Mouse (Mus musculus): ENCODE data around the gene Med19. TPM values are rescaled to one million over a fixed set of nuclear protein-coding genes. Genes with fewer than 3 reads are reported as not detected.
"Not testable (repeated sequence)": the region's sequence is repeated elsewhere in the genome, so short reads cannot be mapped to it uniquely, and the experiment has no call there.

Med19 gene
- polyA plus RNA-seq, 1 experiment from 2014 or later = 31.6 TPM

- Histone ChIP-seq H3K9me3 (ENCODE audit: control insufficient read depth, low read length) (no peaks in the 10 kb centered on the region), H3K9ac (ENCODE audit: low read depth, low read length) (no peak overlapping the region), H3K27me3 (replicated peaks; ENCODE audit: control insufficient read depth, insufficient read depth, low read length) (no peaks in the 10 kb centered on the region), H3K4me1 (ENCODE audit: control insufficient read depth, insufficient read depth, low read length) (peaks cover 12% of the 10 kb centered on the region), H3K36me3 (ENCODE audit: control insufficient read depth, insufficient read depth, low read length) (peaks cover 3% of the 10 kb centered on the region; the same call in 1 of the 2 replicates), H3K4me3 (ENCODE audit: low read length) (no peak overlapping the region), H3K4me2 (ENCODE audit: low read depth, low read length) (no peak overlapping the region), H3K27ac (ENCODE audit: low read length) (no peak overlapping the region)
- 91% methylated on average over 10 of the region's 10 CpGs for WGBS
- no peak for ATAC-seq
Measured at GRCm38 (mm10) chr2:84725770-84726169, 47.6 kb downstream of the Med19 start.

- H3K36me3 ChIP-seq (ENCODE audit: control insufficient read depth, insufficient read depth, low read length) = peaks cover 3% of the 10 kb centered on the region; the same call in 1 of the 2 replicates
- peak overlapping the region; percentile 53 for H3K9ac ChIP-seq (ENCODE audit: low read depth, low read length)
- peak overlapping the region; percentile 55 for H3K4me2 ChIP-seq (ENCODE audit: low read depth, low read length)
- H3K9me3 ChIP-seq (ENCODE audit: control insufficient read depth, low read length) = no peaks in the 10 kb centered on the region
- peaks cover 12% of the 10 kb centered on the region for H3K4me1 ChIP-seq (ENCODE audit: control insufficient read depth, insufficient read depth, low read length)
- 1% methylated on average over 9 of the region's 9 CpGs for WGBS
- no peaks in the 10 kb centered on the region for H3K27me3 ChIP-seq (replicated peaks; ENCODE audit: control insufficient read depth, insufficient read depth, low read length)
- H3K4me3 ChIP-seq (ENCODE audit: low read length) = peak overlapping the region; percentile 56
- ATAC-seq = peak; percentile 26
- H3K27ac ChIP-seq (ENCODE audit: low read length) = no peak overlapping the region
Measured at GRCm38 (mm10) chr2:84726716-84727115, 48.5 kb downstream of the Med19 start.

- ATAC-seq = peak; percentile 97
- WGBS = under 1% methylated on average over 39 of the region's 39 CpGs
- H3K27ac ChIP-seq (ENCODE audit: low read length) = peak within 1 kb of the TSS; percentile 89
Measured at GRCm38 (mm10) chr2:84727172-84727858, 49.1 kb downstream of the Med19 start, which contains the start of gene Clp1. Gene Clp1, minus strand, starts transcription at chr2:84727350.

GRCm38 (mm10) chr2:84728191-84728590 is 50.0 kb downstream of the Med19 start:
- ATAC-seq; H3K27ac ChIP-seq (ENCODE audit: low read length); H3K9ac ChIP-seq (ENCODE audit: low read depth, low read length); H3K4me2 ChIP-seq (ENCODE audit: low read depth, low read length); H3K36me3 ChIP-seq (ENCODE audit: control insufficient read depth, insufficient read depth, low read length); H3K9me3 ChIP-seq (ENCODE audit: control insufficient read depth, low read length); H3K27me3 ChIP-seq (replicated peaks; ENCODE audit: control insufficient read depth, insufficient read depth, low read length); H3K4me3 ChIP-seq (ENCODE audit: low read length): not testable (repeated sequence)
- WGBS = 78% methylated on average over 5 of the region's 5 CpGs
- H3K4me1 ChIP-seq (ENCODE audit: control insufficient read depth, insufficient read depth, low read length) = peaks cover 12% of the 10 kb centered on the region

More at GRCm38 (mm10) chr2:84727172-84727858, 49.1 kb downstream of the Med19 start, which contains the start of gene Clp1:
- peak within 1 kb of the TSS; percentile 74 for H3K9ac ChIP-seq (ENCODE audit: low read depth, low read length)
- H3K9me3 ChIP-seq (ENCODE audit: control insufficient read depth, low read length) = no peaks in the 10 kb centered on the region
- H3K4me2 ChIP-seq (ENCODE audit: low read depth, low read length) = peak within 1 kb of the TSS; percentile 64
- peaks cover 12% of the 10 kb centered on the region for H3K4me1 ChIP-seq (ENCODE audit: control insufficient read depth, insufficient read depth, low read length)
- H3K4me3 ChIP-seq (ENCODE audit: low read length) = peak within 1 kb of the TSS; percentile 56
- H3K27me3 ChIP-seq (replicated peaks; ENCODE audit: control insufficient read depth, insufficient read depth, low read length) = no peaks in the 10 kb centered on the region
- H3K36me3 ChIP-seq (ENCODE audit: control insufficient read depth, insufficient read depth, low read length) = peaks cover 3% of the 10 kb centered on the region; the same call in 1 of the 2 replicates

- peaks cover 19% of the 10 kb centered on the region for H3K4me1 ChIP-seq (ENCODE audit: control insufficient read depth, insufficient read depth, low read length)
- WGBS = 79% methylated on average over 3 of the region's 3 CpGs
- no peak overlapping the region for H3K9ac ChIP-seq (ENCODE audit: low read depth, low read length)
- no peak overlapping the region for H3K27ac ChIP-seq (ENCODE audit: low read length)
- H3K36me3 ChIP-seq (ENCODE audit: control insufficient read depth, insufficient read depth, low read length) = no peaks in the 10 kb centered on the region
- no peaks in the 10 kb centered on the region for H3K9me3 ChIP-seq (ENCODE audit: control insufficient read depth, low read length)
- H3K4me2 ChIP-seq (ENCODE audit: low read depth, low read length) = no peak overlapping the region
- no peak overlapping the region for H3K4me3 ChIP-seq (ENCODE audit: low read length)
- H3K27me3 ChIP-seq (replicated peaks; ENCODE audit: control insufficient read depth, insufficient read depth, low read length) = peaks cover 5% of the 10 kb centered on the region
- ATAC-seq = no peak
Measured at GRCm38 (mm10) chr2:84731206-84731605, 53.0 kb downstream of the Med19 start.

- Histone ChIP-seq H3K4me2 (ENCODE audit: low read depth, low read length) (no peak overlapping the region), H3K36me3 (ENCODE audit: control insufficient read depth, insufficient read depth, low read length) (no peaks in the 10 kb centered on the region), H3K27me3 (replicated peaks; ENCODE audit: control insufficient read depth, insufficient read depth, low read length) (peaks cover 9% of the 10 kb centered on the region), H3K4me1 (ENCODE audit: control insufficient read depth, insufficient read depth, low read length) (peaks cover 28% of the 10 kb centered on the region), H3K27ac (ENCODE audit: low read length) (no peak overlapping the region), H3K9me3 (ENCODE audit: control insufficient read depth, low read length) (no peaks in the 10 kb centered on the region), H3K9ac (ENCODE audit: low read depth, low read length) (no peak overlapping the region), H3K4me3 (ENCODE audit: low read length) (no peak overlapping the region)
- WGBS = 62% methylated on average over 1 of the region's 1 CpGs
- ATAC-seq = no peak
Measured at GRCm38 (mm10) chr2:84732394-84732793, 54.2 kb downstream of the Med19 start.

GRCm38 (mm10) chr2:84733579-84734300 is 55.5 kb downstream of the Med19 start, which contains the start of gene Ypel4:
Gene Ypel4, plus strand, starts transcription at chr2:84734058.
- under 1% methylated on average over 8 of the region's 8 CpGs for WGBS
- Histone ChIP-seq H3K4me1 (ENCODE audit: control insufficient read depth, insufficient read depth, low read length) (peaks cover 40% of the 10 kb centered on the region), H3K36me3 (ENCODE audit: control insufficient read depth, insufficient read depth, low read length) (no peaks in the 10 kb centered on the region), H3K9ac (ENCODE audit: low read depth, low read length) (peak within 1 kb of the TSS; percentile 59), H3K27me3 (replicated peaks; ENCODE audit: control insufficient read depth, insufficient read depth, low read length) (peaks cover 9% of the 10 kb centered on the region), H3K9me3 (ENCODE audit: control insufficient read depth, low read length) (no peaks in the 10 kb centered on the region), H3K4me3 (ENCODE audit: low read length) (peak within 1 kb of the TSS; percentile 45), H3K27ac (ENCODE audit: low read length) (no peak within 1 kb of the TSS), H3K4me2 (ENCODE audit: low read depth, low read length) (peak within 1 kb of the TSS; percentile 65)
- peak; percentile 32 for ATAC-seq

- Histone ChIP-seq H3K9ac (ENCODE audit: low read depth, low read length) (peak overlapping the region; percentile 59), H3K27me3 (replicated peaks; ENCODE audit: control insufficient read depth, insufficient read depth, low read length) (peaks cover 9% of the 10 kb centered on the region), H3K27ac (ENCODE audit: low read length) (no peak overlapping the region), H3K4me1 (ENCODE audit: control insufficient read depth, insufficient read depth, low read length) (peaks cover 45% of the 10 kb centered on the region), H3K4me3 (ENCODE audit: low read length) (peak overlapping the region; percentile 45), H3K36me3 (ENCODE audit: control insufficient read depth, insufficient read depth, low read length) (no peaks in the 10 kb centered on the region), H3K9me3 (ENCODE audit: control insufficient read depth, low read length) (no peaks in the 10 kb centered on the region), H3K4me2 (ENCODE audit: low read depth, low read length) (peak overlapping the region; percentile 65)
- WGBS = under 1% methylated on average over 11 of the region's 11 CpGs
- ATAC-seq = no peak
Measured at GRCm38 (mm10) chr2:84734351-84734864, 56.2 kb downstream of the Med19 start.

- Histone ChIP-seq H3K9ac (ENCODE audit: low read depth, low read length) (peak overlapping the region; percentile 59; the same call in 1 of the 2 replicates), H3K36me3 (ENCODE audit: control insufficient read depth, insufficient read depth, low read length) (no peaks in the 10 kb centered on the region), H3K27me3 (replicated peaks; ENCODE audit: control insufficient read depth, insufficient read depth, low read length) (peaks cover 9% of the 10 kb centered on the region), H3K27ac (ENCODE audit: low read length) (no peak overlapping the region), H3K4me1 (ENCODE audit: control insufficient read depth, insufficient read depth, low read length) (peaks cover 45% of the 10 kb centered on the region), H3K4me3 (ENCODE audit: low read length) (peak overlapping the region; percentile 45), H3K4me2 (ENCODE audit: low read depth, low read length) (peak overlapping the region; percentile 65), H3K9me3 (ENCODE audit: control insufficient read depth, low read length) (no peaks in the 10 kb centered on the region)
- 5% methylated on average over 2 of the region's 2 CpGs for WGBS
- ATAC-seq = no peak
Measured at GRCm38 (mm10) chr2:84734919-84735318, 56.7 kb downstream of the Med19 start.

Measured in intestine, embryonic 16.5 days (tissue).